Mouse (Mus musculus): ENCODE data around the gene Phb2.

The Phb2 gene

GRCm38 (mm10) chr6:124724472-124724871 is 12.3 kb downstream of the Phb2 start:
- DNase-seq: no peak

GRCm38 (mm10) chr6:124728621-124729020 is 16.5 kb downstream of the Phb2 start:
- DNase-seq: no peak

DNA sequence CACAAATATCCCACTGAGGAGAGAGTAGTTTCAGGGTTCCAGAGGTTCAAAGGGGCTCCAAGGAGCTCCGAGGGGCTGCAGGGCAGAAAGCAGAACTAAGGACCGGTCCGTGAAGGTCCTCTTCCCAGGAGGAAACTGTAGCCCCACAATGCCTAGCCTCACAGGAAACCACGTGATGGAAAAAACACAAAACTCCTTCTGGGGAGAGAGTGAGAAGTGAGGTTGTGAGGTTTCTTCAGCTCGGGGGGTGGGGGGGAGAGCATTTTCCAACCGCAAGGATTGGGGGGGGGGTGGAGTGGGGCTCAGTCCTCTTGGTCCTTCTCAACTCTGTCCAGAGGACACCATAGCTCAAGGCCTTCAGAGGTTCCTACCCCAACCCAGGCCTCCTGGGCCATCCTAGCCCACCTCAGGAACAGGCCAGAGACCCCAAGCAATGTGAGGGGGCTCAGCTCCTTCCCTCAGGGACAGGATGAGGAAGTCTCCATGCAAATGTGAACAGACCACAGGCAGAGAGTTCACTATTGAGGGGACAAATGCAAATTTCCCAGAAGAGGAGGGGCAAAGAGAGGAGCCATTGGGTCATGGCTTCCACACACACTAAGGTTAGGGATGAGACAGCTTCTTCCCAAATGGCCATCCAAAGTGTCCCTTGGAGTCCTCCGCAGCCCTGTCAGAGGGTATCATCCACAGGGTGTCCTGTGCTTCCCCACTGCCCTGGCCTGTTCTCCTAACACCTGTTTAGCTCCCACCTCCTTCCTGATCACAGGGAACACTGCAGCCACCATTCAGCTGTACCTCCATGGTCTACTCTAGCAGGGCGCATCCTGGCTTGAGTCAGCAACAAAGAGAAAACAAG is 17.9 kb downstream of the Phb2 start:
- no peak for DNase-seq

DNA sequence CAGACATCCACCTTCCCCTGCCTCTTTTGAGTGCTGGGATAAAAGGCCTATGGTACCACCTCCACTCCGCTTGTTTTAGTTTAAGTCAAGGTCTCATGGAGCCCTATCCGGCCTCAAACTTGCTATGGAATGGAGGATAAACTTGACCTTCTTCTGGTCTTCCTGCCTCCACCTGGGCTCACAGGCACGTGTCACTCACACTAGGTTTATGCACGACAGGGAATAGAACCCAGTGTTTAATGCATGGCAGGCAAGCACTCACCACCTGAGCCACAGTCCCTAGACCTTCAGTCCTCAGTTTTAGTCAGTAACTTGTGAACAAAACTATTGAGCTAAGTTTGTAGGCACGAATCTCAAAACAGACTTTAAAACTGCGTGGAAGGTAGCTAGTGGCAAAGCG is 18.9 kb downstream of the Phb2 start:
- DNase-seq: no peak

DNA sequence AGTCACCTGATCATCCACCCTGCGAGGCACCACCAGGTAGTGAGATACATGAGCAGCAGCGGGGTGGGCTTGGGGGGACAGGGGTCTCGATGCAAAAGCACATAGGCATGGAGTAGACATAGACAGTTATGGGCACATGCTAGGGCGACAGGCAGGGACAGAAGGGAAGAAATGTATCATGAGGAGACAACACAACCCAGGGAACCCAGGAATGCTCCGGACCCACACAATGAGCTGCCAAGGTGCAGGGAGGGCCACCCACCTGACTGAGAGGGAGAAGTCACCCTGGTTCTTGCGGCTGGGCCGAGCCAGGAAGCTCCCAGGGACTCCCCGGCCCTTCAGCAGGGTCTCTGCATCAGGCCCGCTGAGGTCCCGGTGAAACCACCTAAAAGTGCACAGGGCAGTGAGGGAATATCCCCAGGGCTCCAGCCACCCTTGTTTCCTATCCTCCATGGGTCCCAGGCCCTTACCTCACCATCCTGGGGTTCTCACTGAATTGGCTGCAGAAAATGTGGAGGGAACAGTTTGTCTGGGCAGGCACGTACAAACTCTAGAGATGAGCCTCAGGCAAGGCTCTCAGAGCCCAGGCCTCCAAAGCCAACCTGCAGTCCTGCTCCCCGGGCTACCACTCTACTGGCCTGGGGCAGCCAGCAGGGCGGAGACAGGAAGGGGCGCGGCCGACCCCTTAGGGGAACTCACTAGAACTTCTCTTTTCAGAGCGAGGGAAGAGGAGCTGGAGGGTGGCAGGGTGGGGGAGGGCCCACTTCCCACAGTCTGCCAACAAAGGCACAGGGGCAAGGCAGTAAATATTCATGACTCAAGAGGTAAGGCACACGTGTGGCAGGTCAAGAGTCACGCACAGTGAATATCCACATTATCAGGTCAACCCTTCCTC is 20.6 kb downstream of the Phb2 start:
- no peak for DNase-seq

DNA sequence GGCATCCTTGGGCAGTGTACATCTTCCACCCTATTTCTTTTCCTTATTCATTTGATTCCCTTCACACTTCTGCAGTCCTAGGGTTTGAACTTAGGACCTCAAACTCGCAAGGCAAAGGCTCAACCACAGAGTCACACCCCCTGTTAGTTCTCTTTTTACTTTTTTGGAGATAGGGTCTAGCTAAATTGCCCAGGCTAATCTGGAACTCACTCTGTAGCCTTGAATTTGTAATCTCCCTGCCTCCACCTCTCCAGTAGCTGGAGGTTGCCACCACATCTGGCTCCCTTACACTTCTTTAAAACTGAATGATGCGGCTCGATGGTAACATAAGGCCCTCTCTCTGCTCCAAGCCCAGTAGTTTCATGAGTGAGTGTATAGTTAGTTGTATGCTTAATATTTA is 22.3 kb downstream of the Phb2 start:
- no peak for DNase-seq

GRCm38 (mm10) chr6:124737040-124737439 is 24.9 kb downstream of the Phb2 start:
- DNase-seq: no peak

- DNase-seq: peak in 1 of 2 experiments; percentile 32
These were observed 26.4 kb downstream of the Phb2 start, which contains the start of gene Ptpn6 for GRCm38 (mm10) chr6:124738511-124739023. Gene Ptpn6 (minus strand): TSS chr6:124738714.

GRCm38 (mm10) chr6:124739231-124739796 is 27.2 kb downstream of the Phb2 start:
- no peak for DNase-seq

DNA sequence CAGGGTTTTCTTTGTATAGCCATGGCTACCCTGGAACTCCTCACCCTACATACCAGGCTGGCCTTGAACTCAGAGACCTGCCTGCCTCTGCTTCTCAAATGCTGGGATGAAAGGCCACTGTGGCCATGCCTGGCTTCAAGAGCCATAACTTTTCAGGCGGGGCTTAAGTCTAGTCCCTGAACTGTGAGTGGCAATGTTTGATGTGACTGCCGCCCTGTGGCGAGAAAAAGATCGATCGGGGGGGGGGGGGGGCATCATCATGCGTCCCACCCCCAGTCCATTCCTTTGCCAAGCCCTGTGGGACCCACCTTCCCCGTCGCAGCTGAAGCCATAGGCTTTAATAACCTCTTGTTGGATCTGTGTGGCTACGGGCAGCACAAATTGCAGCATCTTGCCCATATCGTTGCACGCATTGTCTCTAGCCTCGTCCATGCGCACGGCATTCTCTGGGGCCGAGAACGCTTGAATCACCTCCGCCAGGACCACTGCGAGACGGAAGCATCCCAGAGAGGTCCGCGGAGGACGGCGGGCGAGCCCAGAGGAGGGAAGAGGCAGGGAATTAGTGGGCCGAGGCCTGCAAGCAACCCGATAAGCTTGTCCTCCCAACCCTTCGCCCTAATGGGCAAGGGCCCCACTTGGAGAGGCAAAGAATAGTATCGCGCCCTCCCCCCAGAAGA is 28.2 kb downstream of the Phb2 start:
- peak in 1 of 2 experiments; percentile 71 for DNase-seq

DNA sequence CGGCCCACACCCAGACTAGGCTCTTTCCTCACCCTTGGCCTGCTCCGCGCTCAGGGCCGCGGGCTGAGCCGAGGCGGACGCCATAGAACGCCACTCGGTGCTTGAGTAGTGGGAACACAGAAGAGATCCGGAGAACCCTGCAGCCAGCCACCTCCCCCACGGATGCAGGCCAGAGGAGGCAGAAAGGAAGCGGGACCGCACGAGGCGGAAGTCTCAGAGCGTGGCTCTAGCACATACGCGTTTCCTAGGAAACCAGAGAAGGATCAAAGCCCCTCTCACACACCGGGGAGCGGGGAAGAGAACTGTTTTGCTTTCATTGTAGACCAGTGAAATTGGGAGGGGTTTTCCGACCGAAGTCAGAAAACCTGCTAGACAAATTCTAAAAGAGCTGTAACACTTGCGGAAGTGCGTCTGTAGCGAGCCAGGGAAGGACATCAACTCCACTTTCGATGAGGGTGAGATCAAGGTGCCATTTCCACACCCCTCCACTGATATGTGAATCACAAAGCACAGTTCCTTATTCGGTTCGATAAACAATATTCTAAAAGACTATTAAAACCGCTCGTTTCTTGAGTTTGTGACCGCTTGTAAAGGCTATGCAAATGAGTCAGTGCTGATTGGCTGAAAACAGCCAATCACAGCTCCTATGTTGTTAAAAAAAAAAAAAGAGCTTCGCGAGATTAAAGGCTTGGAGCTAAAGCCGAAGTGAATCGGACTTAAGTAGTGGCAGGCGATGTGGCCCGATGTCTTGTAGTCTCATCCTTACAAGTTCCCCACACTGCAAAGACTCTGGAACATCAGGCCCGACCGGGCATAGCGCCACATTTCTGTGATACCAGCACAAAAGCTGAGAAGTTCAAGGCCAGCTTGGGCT is 29.0 kb downstream of the Phb2 start, which contains the start of gene Grcc10:
Gene Grcc10 (minus strand): TSS at position 487 of the 874 bp plus-strand sequence.
- DNase-seq: peak; percentile 88 to 90

GRCm38 (mm10) chr6:124741842-124742241 is 29.7 kb downstream of the Phb2 start:
- DNase-seq: no peak

DNA sequence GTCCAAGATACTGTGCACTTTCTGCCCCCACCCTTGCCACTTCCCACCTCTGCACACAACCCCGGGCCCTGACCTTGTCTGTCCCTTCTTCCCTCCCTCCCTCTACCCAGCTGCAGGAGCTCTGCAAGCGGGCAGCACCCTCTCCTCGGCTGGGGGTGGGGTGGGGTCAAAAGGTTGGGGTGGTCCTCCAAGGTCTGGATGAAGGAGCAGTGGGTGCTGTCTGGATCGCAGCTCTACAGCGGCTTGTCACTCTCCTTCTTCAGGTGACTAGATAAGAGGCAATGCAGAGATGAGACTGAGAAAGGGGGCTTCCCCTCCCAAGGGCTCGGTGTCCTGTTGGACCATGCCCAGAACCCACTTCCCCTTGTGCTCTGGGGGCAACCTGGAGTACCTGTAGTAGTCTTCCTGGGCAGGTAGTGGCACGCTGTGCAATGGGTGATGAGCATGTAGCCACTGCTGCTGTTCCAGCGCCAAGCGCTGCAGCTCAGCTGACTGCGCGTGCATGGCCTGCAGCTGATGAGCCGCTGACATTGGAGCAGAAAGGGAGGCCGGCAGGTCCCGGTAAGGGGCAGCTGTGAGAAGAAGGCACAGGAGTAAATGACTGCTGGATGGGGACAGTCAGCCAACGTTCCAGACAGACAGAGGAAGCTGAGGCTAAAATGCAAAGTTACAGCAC is 30.8 kb downstream of the Phb2 start:
- peak; percentile 22 to 43 for DNase-seq

DNA sequence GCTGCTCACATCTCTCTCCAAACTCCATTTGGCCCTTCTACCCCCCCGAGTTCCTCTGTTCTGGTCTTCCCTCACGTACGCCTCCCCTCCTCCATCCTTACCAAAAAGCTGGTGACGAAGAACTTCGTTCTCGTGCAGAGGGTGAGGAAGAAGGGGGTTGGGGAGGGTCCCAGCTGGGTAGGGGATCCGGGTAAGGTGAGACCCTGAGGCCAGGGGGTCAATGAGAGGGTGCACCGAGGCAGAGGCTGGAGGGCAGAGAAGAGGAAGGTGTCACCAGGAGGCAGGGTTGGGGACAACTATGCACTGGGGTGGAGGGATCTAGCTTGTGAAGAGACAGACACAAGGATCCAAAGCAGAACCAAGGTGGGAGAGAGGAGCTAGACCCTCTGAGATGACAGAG is 31.5 kb downstream of the Phb2 start:
- DNase-seq: peak in 1 of 2 experiments; percentile 26

GRCm38 (mm10) chr6:124744755-124745321 is 32.7 kb downstream of the Phb2 start:
- DNase-seq: peak in 1 of 2 experiments; percentile 68

- peak; percentile 97 for DNase-seq
These were observed 33.6 kb downstream of the Phb2 start for GRCm38 (mm10) chr6:124745490-124746295.

DNA sequence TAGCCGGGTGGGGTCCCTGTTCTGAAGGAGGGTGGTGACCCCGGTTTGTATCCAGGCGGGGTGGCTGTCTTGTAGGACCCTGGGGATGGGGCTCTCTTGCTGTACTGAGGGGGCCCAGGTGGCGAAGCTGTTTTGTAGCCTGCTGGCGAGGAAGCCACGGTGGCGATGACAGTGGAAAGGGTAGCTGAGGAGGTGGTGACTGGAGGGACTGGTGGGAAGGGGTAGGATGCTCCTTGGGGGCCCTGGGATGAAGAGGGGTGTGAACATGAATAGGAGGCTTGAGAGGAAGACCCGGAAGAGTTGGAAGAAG is 34.1 kb downstream of the Phb2 start:
- DNase-seq: no peak

DNA sequence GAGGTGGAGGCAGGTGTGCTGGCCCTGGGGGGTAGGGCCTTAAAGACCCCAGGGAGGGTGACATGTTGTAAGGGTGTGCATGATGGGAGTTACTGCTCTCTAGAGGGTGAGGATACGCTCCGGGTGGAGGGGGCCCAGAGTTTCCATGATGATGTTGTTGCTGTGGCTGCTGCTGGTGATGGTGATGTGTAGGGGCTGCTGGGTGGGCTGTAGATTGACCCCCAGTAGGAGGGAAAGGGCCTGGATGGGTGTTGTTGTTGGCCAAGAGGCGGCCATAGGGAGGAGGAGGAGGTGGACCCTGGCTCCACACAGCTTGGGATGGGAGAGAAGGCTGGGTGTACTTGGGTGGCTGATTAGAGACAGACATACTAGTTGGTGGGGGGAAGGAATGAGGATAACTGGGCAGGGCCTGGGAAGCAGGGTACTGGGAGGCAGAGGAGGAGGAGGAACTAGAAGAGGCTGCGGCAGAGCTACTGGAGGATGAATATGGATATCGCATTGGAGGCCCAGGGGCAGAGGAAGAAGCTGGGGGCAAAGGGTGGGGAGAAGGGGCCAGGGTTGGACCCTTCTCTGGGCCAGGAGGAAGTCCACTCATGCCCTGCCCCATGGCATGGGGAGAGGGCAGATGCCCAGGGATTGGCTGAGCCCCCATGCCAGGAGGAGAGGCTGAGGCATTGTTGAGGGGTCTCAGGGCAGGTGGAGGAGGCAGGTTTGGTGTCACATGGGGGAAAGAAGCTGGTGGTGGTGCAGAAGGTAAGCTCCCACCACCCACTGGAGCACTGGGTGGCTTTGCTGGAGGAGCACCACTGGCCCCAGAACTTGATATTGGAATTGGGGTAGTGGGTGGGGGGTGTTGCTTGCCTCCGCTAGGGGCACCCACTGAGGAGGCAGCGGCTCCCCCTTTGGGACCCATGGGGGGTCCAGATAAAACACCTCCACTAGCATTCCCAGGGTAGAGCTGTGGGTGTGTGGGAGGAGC is 34.8 kb downstream of the Phb2 start:
- no peak for DNase-seq
